Mouse (Mus musculus): ENCODE measurements at regions not wholly inside any gene's neighbourhood (a gene's known extent, or its start where the extent isn't known, plus 50 kb on each side); places are given as distances from the start of the nearest gene placed in this dataset.

DNA sequence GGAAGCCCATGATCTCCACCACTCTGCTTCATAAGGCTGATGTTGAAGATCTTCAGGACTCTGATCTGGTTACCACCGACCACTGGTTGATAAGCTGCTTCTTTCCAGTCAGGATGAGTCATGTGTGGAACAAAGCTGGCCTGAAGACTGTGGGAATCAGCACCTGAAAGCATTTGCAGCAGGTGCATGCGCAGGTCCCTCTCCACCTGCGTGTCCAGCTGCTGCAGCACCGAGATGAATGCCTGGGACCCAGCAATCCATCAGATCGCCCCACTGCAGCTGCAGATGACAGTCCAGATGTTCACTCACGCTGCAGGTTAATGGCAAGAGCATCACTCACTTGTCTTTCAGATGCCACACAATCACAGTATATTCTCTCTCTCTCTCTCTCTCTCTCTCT lies 230.4 kb upstream of the Kdm8 start:
- no peak overlapping the region for H3K27ac ChIP-seq (ENCODE audit: low read length)
- 60% methylated on average over 6 of the region's 6 CpGs for WGBS
- H3K4me2 ChIP-seq (replicated peaks; ENCODE audit: low read depth, low read length): no peak overlapping the region
- no peaks in the 10 kb centered on the region for H3K4me1 ChIP-seq (ENCODE audit: control insufficient read depth, insufficient read depth, low read length)
- no peaks in the 10 kb centered on the region for H3K36me3 ChIP-seq (ENCODE audit: control insufficient read depth, insufficient read depth, low read length)
- no peak overlapping the region for H3K9ac ChIP-seq (replicated peaks; ENCODE audit: low read depth, low read length)
- no peaks in the 10 kb centered on the region for H3K9me3 ChIP-seq (ENCODE audit: control insufficient read depth, low read depth, low read length)
- H3K4me3 ChIP-seq (ENCODE audit: low read depth, low read length): no peak overlapping the region
- no peaks in the 10 kb centered on the region for H3K27me3 ChIP-seq (ENCODE audit: control insufficient read depth, insufficient read depth, low read length)
- ATAC-seq (ENCODE audit: insufficient number of reproducible peaks, insufficient read depth, low FRiP score, low read depth): no peak

DNA sequence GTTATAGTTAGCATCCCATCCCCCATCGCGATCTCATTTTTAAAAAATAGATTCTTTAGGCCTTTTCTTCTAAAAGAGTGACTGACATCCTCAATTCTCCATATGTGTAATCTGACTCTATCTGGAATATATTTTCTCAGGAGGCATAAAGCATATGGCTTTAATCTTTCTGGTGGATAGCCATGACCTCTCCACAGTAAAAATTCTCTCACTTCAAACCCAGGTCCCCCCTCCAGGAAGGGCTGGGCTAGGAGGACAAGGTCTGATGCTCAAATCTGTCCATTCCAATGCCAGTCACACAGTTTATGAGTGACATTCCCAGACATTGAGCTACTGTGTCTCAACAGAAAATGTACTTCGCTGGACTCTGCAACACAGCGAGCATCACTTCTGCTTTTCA lies 226.8 kb upstream of the Kdm8 start:
- Histone ChIP-seq H3K9ac (replicated peaks; ENCODE audit: low read depth, low read length) (no peak overlapping the region), H3K27ac (ENCODE audit: low read length) (no peak overlapping the region), H3K27me3 (ENCODE audit: control insufficient read depth, insufficient read depth, low read length) (no peaks in the 10 kb centered on the region), H3K4me1 (ENCODE audit: control insufficient read depth, insufficient read depth, low read length) (no peaks in the 10 kb centered on the region), H3K4me3 (ENCODE audit: low read depth, low read length) (no peak overlapping the region), H3K4me2 (replicated peaks; ENCODE audit: low read depth, low read length) (no peak overlapping the region), H3K36me3 (ENCODE audit: control insufficient read depth, insufficient read depth, low read length) (no peaks in the 10 kb centered on the region), H3K9me3 (ENCODE audit: control insufficient read depth, low read depth, low read length) (no peaks in the 10 kb centered on the region)
- WGBS: 93% methylated on average over 4 of the region's 4 CpGs
- no peak for ATAC-seq (ENCODE audit: insufficient number of reproducible peaks, insufficient read depth, low FRiP score, low read depth)

DNA sequence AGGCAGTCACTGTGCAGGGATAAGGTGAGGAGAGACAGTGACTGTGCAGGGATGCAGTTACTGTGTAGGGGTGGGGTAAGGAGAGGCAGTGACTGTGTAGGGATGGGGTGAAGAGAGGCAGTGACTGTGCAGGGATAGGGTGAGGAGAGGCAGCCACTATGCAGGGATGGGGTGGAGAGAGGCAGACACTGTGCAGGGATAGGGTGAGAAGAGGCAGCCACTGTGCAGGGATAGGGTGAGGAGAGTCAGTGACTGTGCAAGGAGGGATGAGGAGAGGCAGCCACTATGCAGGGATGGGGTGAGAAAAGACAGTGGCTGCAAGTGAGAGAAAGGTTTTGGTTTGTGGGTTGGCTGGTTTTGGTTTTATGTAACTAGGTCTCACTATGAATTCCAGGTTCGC lies 221.8 kb upstream of the Kdm8 start:
- ATAC-seq (ENCODE audit: insufficient number of reproducible peaks, insufficient read depth, low FRiP score, low read depth): no peak
- no peaks in the 10 kb centered on the region for H3K4me1 ChIP-seq (ENCODE audit: control insufficient read depth, insufficient read depth, low read length)
- no peaks in the 10 kb centered on the region for H3K36me3 ChIP-seq (ENCODE audit: control insufficient read depth, insufficient read depth, low read length)
- no peak overlapping the region for H3K27ac ChIP-seq (ENCODE audit: low read length)
- no peak overlapping the region for H3K9ac ChIP-seq (replicated peaks; ENCODE audit: low read depth, low read length)
- no peaks in the 10 kb centered on the region for H3K27me3 ChIP-seq (ENCODE audit: control insufficient read depth, insufficient read depth, low read length)
- no peak overlapping the region for H3K4me3 ChIP-seq (ENCODE audit: low read depth, low read length)
- H3K9me3 ChIP-seq (ENCODE audit: control insufficient read depth, low read depth, low read length): no peaks in the 10 kb centered on the region
- 88% methylated on average over 1 of the region's 1 CpGs for WGBS
- no peak overlapping the region for H3K4me2 ChIP-seq (replicated peaks; ENCODE audit: low read depth, low read length)

DNA sequence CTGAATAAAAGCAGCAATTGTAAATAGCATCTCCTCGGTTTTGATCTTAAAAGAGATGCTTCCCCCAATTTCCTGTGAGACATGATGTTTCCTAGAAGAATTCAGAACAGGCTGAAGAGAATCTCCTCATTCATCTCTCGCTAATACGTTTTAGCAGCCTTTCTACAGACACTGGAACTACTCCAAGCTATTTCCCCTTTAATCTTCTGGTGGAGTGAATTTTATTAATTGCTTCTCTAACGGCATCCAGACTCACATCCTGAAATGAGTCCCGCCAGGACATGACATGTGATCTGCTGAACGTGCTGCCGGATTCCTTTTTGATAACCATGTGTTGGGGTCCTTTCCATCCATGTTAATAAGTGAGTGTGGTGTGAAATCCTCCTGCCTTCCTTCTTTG lies 209.6 kb upstream of the Kdm8 start:
- Histone ChIP-seq H3K27ac (ENCODE audit: low read length) (no peak overlapping the region), H3K36me3 (ENCODE audit: control insufficient read depth, insufficient read depth, low read length) (no peaks in the 10 kb centered on the region), H3K9ac (replicated peaks; ENCODE audit: low read depth, low read length) (no peak overlapping the region), H3K4me3 (ENCODE audit: low read depth, low read length) (no peak overlapping the region), H3K4me2 (replicated peaks; ENCODE audit: low read depth, low read length) (no peak overlapping the region), H3K27me3 (ENCODE audit: control insufficient read depth, insufficient read depth, low read length) (no peaks in the 10 kb centered on the region), H3K9me3 (ENCODE audit: control insufficient read depth, low read depth, low read length) (no peaks in the 10 kb centered on the region), H3K4me1 (ENCODE audit: control insufficient read depth, insufficient read depth, low read length) (no peaks in the 10 kb centered on the region)
- ATAC-seq (ENCODE audit: insufficient number of reproducible peaks, insufficient read depth, low FRiP score, low read depth): no peak
- 39% methylated on average over 7 of the region's 7 CpGs for WGBS

DNA sequence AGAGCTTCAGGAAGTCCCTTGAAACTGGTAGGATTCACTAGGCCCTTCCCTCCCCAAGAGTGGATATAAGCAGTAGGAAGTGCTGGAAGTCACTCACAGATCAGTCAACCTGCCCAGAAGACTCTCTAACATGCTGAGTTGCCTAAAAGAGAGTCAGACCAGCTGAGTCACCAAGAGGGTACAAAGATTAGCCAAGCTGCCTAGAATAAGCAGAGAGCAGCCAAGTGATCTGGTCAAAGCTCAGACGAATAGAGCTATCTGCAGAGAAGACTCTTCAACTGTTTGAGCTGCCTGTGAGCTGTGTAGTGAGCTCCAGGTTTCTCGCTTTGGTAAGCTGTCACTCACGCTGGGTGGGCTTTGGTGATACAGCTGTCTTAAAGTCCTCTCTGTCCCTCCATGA lies 207.4 kb upstream of the Kdm8 start:
- ATAC-seq (ENCODE audit: insufficient number of reproducible peaks, insufficient read depth, low FRiP score, low read depth): no peak
- no peak overlapping the region for H3K27ac ChIP-seq (ENCODE audit: low read length)
- H3K9me3 ChIP-seq (ENCODE audit: control insufficient read depth, low read depth, low read length): no peaks in the 10 kb centered on the region
- no peaks in the 10 kb centered on the region for H3K36me3 ChIP-seq (ENCODE audit: control insufficient read depth, insufficient read depth, low read length)
- no peak overlapping the region for H3K4me3 ChIP-seq (ENCODE audit: low read depth, low read length)
- no peaks in the 10 kb centered on the region for H3K27me3 ChIP-seq (ENCODE audit: control insufficient read depth, insufficient read depth, low read length)
- WGBS: 82% methylated on average over 3 of the region's 3 CpGs
- H3K9ac ChIP-seq (replicated peaks; ENCODE audit: low read depth, low read length): no peak overlapping the region
- no peaks in the 10 kb centered on the region for H3K4me1 ChIP-seq (ENCODE audit: control insufficient read depth, insufficient read depth, low read length)
- no peak overlapping the region for H3K4me2 ChIP-seq (replicated peaks; ENCODE audit: low read depth, low read length)

DNA sequence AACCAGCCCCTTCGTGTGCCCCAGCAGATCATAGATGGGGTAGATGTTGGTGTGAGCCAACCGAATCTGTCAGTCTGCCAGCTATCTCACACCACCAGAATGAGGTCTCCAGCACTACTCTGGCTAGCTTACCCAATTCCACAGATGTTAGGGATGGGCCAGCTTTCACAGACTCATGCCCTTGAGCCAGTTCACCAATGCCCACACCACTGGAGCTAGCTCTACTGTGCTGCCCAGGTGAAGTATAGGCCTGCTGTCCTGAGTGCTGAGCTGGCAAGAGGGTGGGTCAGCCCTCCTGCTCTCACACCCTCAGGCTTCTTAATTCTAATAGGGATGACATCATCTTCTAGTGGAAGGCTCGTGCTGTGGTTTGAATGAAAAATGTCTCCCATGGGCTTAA lies 201.5 kb upstream of the Kdm8 start:
- no peaks in the 10 kb centered on the region for H3K4me1 ChIP-seq (ENCODE audit: control insufficient read depth, insufficient read depth, low read length)
- H3K36me3 ChIP-seq (ENCODE audit: control insufficient read depth, insufficient read depth, low read length): no peaks in the 10 kb centered on the region
- H3K9me3 ChIP-seq (ENCODE audit: control insufficient read depth, low read depth, low read length): no peaks in the 10 kb centered on the region
- no peak overlapping the region for H3K27ac ChIP-seq (ENCODE audit: low read length)
- 73% methylated on average over 3 of the region's 3 CpGs for WGBS
- H3K27me3 ChIP-seq (ENCODE audit: control insufficient read depth, insufficient read depth, low read length): no peaks in the 10 kb centered on the region
- no peak overlapping the region for H3K4me3 ChIP-seq (ENCODE audit: low read depth, low read length)
- no peak overlapping the region for H3K9ac ChIP-seq (replicated peaks; ENCODE audit: low read depth, low read length)
- ATAC-seq (ENCODE audit: insufficient number of reproducible peaks, insufficient read depth, low FRiP score, low read depth): no peak
- H3K4me2 ChIP-seq (replicated peaks; ENCODE audit: low read depth, low read length): no peak overlapping the region

DNA sequence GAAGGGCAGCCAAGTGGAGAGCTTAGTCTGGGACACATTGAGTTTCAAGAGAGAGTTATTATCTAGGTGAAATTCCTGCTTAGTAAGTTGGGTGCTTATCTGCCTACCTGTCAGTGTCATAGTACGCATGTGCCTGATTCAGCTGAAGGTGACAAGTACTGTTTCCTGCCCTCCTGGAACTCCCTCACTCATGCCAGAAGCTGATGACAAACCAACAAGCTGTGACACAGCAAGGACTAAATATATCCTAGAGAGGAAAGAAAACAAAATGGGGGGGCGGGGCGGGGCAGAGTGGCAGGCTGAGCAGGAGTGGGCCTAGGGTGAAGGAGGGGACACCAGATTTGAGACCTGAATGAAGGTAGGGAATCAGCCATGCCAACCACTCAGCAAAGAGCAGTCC lies 196.1 kb upstream of the Kdm8 start:
- Histone ChIP-seq H3K27me3 (ENCODE audit: control insufficient read depth, insufficient read depth, low read length) (no peaks in the 10 kb centered on the region), H3K27ac (ENCODE audit: low read length) (no peak overlapping the region), H3K9ac (replicated peaks; ENCODE audit: low read depth, low read length) (no peak overlapping the region), H3K4me3 (ENCODE audit: low read depth, low read length) (no peak overlapping the region), H3K4me2 (replicated peaks; ENCODE audit: low read depth, low read length) (no peak overlapping the region), H3K36me3 (ENCODE audit: control insufficient read depth, insufficient read depth, low read length) (no peaks in the 10 kb centered on the region), H3K4me1 (ENCODE audit: control insufficient read depth, insufficient read depth, low read length) (no peaks in the 10 kb centered on the region), H3K9me3 (ENCODE audit: control insufficient read depth, low read depth, low read length) (no peaks in the 10 kb centered on the region)
- no peak for ATAC-seq (ENCODE audit: insufficient number of reproducible peaks, insufficient read depth, low FRiP score, low read depth)
- WGBS: 93% methylated on average over 3 of the region's 3 CpGs

DNA sequence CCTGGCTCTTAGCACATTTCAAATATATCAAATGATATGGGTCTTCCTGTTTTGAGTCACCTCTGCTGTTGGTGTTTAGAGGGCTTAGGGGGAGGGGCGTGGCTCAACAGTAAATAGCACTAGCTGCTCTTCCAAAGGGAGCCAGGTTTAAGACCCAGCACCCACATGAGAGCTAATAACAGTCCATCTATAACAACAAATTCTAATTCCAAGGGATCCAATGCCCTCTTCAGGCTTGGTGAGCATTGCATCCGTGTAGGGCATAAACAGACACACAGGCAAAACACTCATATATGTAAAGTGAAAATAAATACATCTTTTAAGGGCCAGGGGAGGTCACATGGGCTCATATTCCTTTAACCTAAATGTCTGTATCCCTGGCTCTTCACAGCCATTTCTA lies 194.1 kb upstream of the Kdm8 start:
- Histone ChIP-seq H3K27ac (ENCODE audit: low read length) (no peak overlapping the region), H3K36me3 (ENCODE audit: control insufficient read depth, insufficient read depth, low read length) (no peaks in the 10 kb centered on the region), H3K4me1 (ENCODE audit: control insufficient read depth, insufficient read depth, low read length) (no peaks in the 10 kb centered on the region), H3K9ac (replicated peaks; ENCODE audit: low read depth, low read length) (no peak overlapping the region), H3K4me2 (replicated peaks; ENCODE audit: low read depth, low read length) (no peak overlapping the region), H3K4me3 (ENCODE audit: low read depth, low read length) (no peak overlapping the region), H3K9me3 (ENCODE audit: control insufficient read depth, low read depth, low read length) (no peaks in the 10 kb centered on the region), H3K27me3 (ENCODE audit: control insufficient read depth, insufficient read depth, low read length) (no peaks in the 10 kb centered on the region)
- 86% methylated on average over 2 of the region's 2 CpGs for WGBS
- ATAC-seq (ENCODE audit: insufficient number of reproducible peaks, insufficient read depth, low FRiP score, low read depth): no peak

DNA sequence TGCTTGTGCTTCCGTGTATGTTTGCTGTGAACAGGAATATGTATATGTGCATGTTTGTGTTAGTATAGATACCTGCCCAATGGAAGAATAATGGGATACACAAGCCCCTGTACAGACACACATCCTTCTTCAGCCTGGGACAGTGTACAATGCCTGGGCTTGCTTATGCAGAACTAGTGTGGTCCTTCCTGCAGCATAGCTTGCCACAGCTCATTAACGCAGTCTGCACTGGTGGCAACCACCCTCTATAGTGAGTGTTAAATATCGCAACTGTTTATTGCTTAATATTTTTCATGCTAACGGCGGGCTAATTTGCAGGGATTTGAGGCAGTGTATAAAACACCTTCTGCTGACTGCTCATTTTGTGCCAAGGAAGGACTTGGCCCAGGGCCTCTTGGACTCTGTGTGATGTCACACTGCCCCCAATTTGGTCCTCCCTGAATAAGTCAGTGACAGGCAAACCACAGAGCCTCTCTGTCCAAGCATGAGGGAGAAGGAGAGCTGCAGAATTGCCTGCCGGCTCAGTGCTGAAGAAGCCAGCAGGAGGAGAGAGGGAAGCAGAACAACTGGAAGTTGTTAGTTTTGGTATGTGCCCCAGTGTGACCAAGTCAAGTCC lies 193.4 kb upstream of the Kdm8 start:
- no peak overlapping the region for H3K27ac ChIP-seq (ENCODE audit: low read length)
- no peaks in the 10 kb centered on the region for H3K4me1 ChIP-seq (ENCODE audit: control insufficient read depth, insufficient read depth, low read length)
- no peak overlapping the region for H3K9ac ChIP-seq (replicated peaks; ENCODE audit: low read depth, low read length)
- no peaks in the 10 kb centered on the region for H3K9me3 ChIP-seq (ENCODE audit: control insufficient read depth, low read depth, low read length)
- H3K4me2 ChIP-seq (replicated peaks; ENCODE audit: low read depth, low read length): no peak overlapping the region
- no peak for ATAC-seq (ENCODE audit: insufficient number of reproducible peaks, insufficient read depth, low FRiP score, low read depth)
- H3K36me3 ChIP-seq (ENCODE audit: control insufficient read depth, insufficient read depth, low read length): no peaks in the 10 kb centered on the region
- H3K4me3 ChIP-seq (ENCODE audit: low read depth, low read length): no peak overlapping the region
- whole genome bisulfite sequencing: 81% methylated on average over 6 of the region's 6 CpGs
- H3K27me3 ChIP-seq (ENCODE audit: control insufficient read depth, insufficient read depth, low read length): no peaks in the 10 kb centered on the region

Data from stomach, embryonic 14.5 days (tissue).